Mouse (Mus musculus) forebrain, postnatal 0 days (tissue): ENCODE data around the gene Vat1l. TPM values are rescaled to one million over a fixed set of nuclear protein-coding genes. Genes with fewer than 3 reads are reported as not detected.

Source experiments
- ATAC-seq: fragments of 200-750 bp; cut with Nextera tagmentation; 2 replicates; pipeline ENCODE4 v1.8.0; 2017; ENCODE audit warnings: mild to moderate bottlenecking, moderate library complexity
- DNase-seq: peaks from one replicate; pipeline ENCODE4 v3.0.0-alpha.2; 2015
- H3K27ac ChIP-seq: fragments of 300-500 bp; sonication (generic); 2 replicates; pipeline ENCODE4 v1.5.1; 2014; ENCODE audit warnings: low read depth, mild to moderate bottlenecking, antibody characterized with exemption, low read length, moderate library complexity, mixed read lengths
- H3K27me3 ChIP-seq: fragments of 300-500 bp; sonication (generic); 2 replicates; pipeline ENCODE4 v1.6.1; 2014; ENCODE audit warnings: mild to moderate bottlenecking, low read length, mixed read lengths; ENCODE audit not compliant: insufficient read depth
- H3K36me3 ChIP-seq: fragments of 300-500 bp; sonication (generic); 2 replicates; pipeline ENCODE4 v1.6.1; 2014; ENCODE audit warnings: mild to moderate bottlenecking, moderate library complexity; ENCODE audit not compliant: insufficient read depth
- H3K4me1 ChIP-seq: fragments of 300-500 bp; sonication (generic); 2 replicates; pipeline ENCODE4 v1.6.1; 2014; ENCODE audit warnings: antibody characterized with exemption; ENCODE audit not compliant: insufficient read depth
- H3K4me2 ChIP-seq: fragments of 300-500 bp; sonication (generic); 2 replicates; pipeline ENCODE4 v1.6.1; 2014; ENCODE audit warnings: low read depth, mild to moderate bottlenecking, moderate library complexity
- H3K4me3 ChIP-seq: fragments of 300-500 bp; sonication (generic); 2 replicates; pipeline ENCODE4 v1.5.1; 2014; ENCODE audit warnings: low read depth, low read length, mixed read lengths
- H3K9ac ChIP-seq: fragments of 300-500 bp; sonication (generic); 2 replicates; pipeline ENCODE4 v1.6.1; 2014; ENCODE audit warnings: mild to moderate bottlenecking
- H3K9me3 ChIP-seq: fragments of 300-500 bp; sonication (generic); 2 replicates; pipeline ENCODE4 v1.6.1; 2016; ENCODE audit warnings: low read length
- CTCF ChIP-seq: sonication (generic); IDR thresholded peaks from 2 replicates; pipeline ENCODE4 v1.5.1; 2016; ENCODE audit warnings: antibody characterized with exemption, control low read depth, low read depth
- WGBS: fragments of 180-500 bp; shearing (Covaris S2); extraction: QIAGEN DNeasy Blood & Tissue Kit; methylation state at CpG from one replicate; pipeline ENCODE4 v1.1.7; 2014; 5-methylcytosine and 5-hydroxymethylcytosine counted together
- polyA plus RNA-seq: library from polyadenylated mRNA; unstranded; fragments of >200 nt; fragmentation: Nextera tagmentation; extraction: Ambion mirVana; gene quantifications from 2 replicates; pipeline ENCODE4 v1.2.1, GENCODE M21; 2015
- total RNA-seq: library from RNA; depleted of rRNA; stranded (reverse); fragments of >200 nt; gene quantifications from 2 replicates; pipeline ENCODE4 v1.2.3, GENCODE M21; 2014; rRNA removed

Gene Vat1l
- total and polyA plus RNA-seq, 2 experiments from 2014 or later: 42.1 to 156 TPM

- Histone ChIP-seq H3K27me3 (no peaks in the 10 kb centered on the region), H3K4me1 (no peaks in the 10 kb centered on the region), H3K9ac (no peak overlapping the region), H3K36me3 (no peaks in the 10 kb centered on the region), H3K4me3 (no peak overlapping the region), H3K27ac (no peak overlapping the region), H3K4me2 (no peak overlapping the region), H3K9me3 (no peaks in the 10 kb centered on the region)
- 84% methylated on average over 5 of the region's 5 CpGs for WGBS
- no peak for ATAC-seq
- TF ChIP-seq CTCF: no peak
- DNase-seq: no peak
Measured at GRCm38 (mm10) chr8:114418486-114418885, 213.1 kb downstream of the Vat1l start.

DNA sequence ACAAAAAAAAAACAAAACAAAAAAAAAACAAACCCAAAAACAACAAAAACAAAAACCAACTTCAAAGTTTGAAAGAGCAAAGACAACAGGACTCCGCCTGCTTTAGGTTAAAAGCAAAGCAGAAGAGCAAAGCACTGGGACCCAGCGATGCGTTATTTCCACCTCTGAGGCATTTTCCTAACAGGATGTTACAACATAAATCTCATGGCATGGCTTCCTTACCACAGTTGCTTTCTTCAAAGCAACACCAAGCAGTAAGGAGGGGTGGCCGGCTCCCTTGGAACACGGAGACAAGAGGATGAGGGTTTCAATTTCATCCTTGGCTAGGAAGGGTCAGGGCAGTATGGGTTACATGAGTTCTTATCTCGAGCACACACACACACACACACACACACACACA, 213.5 kb downstream of the Vat1l start:
- no peak overlapping the region for H3K4me2 ChIP-seq
- WGBS: 81% methylated on average over 6 of the region's 6 CpGs
- no peaks in the 10 kb centered on the region for H3K9me3 ChIP-seq
- no peaks in the 10 kb centered on the region for H3K27me3 ChIP-seq
- no peak overlapping the region for H3K4me3 ChIP-seq
- no peaks in the 10 kb centered on the region for H3K36me3 ChIP-seq
- ATAC-seq (no peak), DNase-seq (no peak)
- no peak overlapping the region for H3K27ac ChIP-seq
- H3K9ac ChIP-seq: no peak overlapping the region
- TF ChIP-seq CTCF: no peak
- H3K4me1 ChIP-seq: no peaks in the 10 kb centered on the region

DNA sequence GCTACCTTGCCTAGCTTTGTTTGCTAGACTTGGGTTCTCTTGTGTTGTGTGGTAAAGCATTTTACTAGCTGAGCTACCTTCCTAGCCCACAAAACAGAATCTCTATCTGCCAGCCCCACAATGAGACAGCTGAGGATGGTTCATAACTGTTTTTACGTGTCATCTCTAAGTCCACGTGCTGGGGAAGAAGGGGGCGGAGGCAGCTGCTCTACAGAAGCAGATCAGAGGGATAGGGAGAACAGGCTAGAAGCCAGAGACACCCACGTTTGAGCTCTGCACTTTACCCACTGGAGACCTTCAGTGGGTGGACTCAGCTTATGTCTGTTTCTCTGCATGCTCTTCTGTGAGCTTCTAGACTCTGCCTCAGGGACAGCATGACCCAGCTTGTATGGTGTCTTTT, 216.1 kb downstream of the Vat1l start:
- ATAC-seq (no peak), DNase-seq (no peak)
- Histone ChIP-seq H3K9me3 (no peaks in the 10 kb centered on the region), H3K4me2 (no peak overlapping the region), H3K4me1 (no peaks in the 10 kb centered on the region), H3K9ac (no peak overlapping the region), H3K4me3 (no peak overlapping the region), H3K36me3 (no peaks in the 10 kb centered on the region), H3K27me3 (no peaks in the 10 kb centered on the region), H3K27ac (no peak overlapping the region)
- WGBS: 86% methylated on average over 4 of the region's 4 CpGs
- TF ChIP-seq CTCF: no peak

Other genes with a start within 250 kb of the Vat1l start
- gene Nudt7, start 72.1 kb upstream of the Vat1l start, total RNA-seq: 1.5 and 1.8 TPM in 2 replicates
- gene Nudt7, start 72.1 kb upstream of the Vat1l start, polyA plus RNA-seq: 3.8 and 4.2 TPM in 2 replicates
- gene Clec3a, start 212.5 kb downstream of the Vat1l start, total RNA-seq: 1.5 TPM in 1 of 2 replicates, not detected in the other
- gene Clec3a, start 212.5 kb downstream of the Vat1l start, polyA plus RNA-seq: not detected in 2 replicates
- gene Wwox, start 234.0 kb downstream of the Vat1l start, total RNA-seq: 10.7 and 17.3 TPM in 2 replicates
- 11.9 and 13.2 TPM in 2 replicates for gene Wwox, start 234.0 kb downstream of the Vat1l start, polyA plus RNA-seq